Mouse (Mus musculus) liver, embryonic 12.5 days (tissue): ENCODE measurements around the gene Usf2. TPM values are rescaled to one million over a fixed set of nuclear protein-coding genes. Genes with fewer than 3 reads are reported as not detected.
A peak's percentile ranks its signal among the peaks of the same experiment; 100 is the strongest.
"Not testable (repeated sequence)": the region's sequence is repeated elsewhere in the genome, so short reads cannot be mapped to it uniquely, and the experiment has no call there.

Source experiments
- ATAC-seq: fragments of 200-750 bp; cut with Nextera tagmentation; 2 replicates; pipeline ENCODE4 v1.8.0; 2017; ENCODE audit warnings: moderate number of reproducible peaks, mild to moderate bottlenecking, moderate library complexity
- H3K27ac ChIP-seq: fragments of 300-500 bp; sonication (generic); 2 replicates; pipeline ENCODE4 v1.5.1; 2016; ENCODE audit warnings: mild to moderate bottlenecking
- H3K27me3 ChIP-seq: fragments of 300-500 bp; sonication (generic); replicated peaks from 2 replicates; pipeline ENCODE4 v1.6.1; 2016; ENCODE audit warnings: mild to moderate bottlenecking, moderate library complexity
- H3K36me3 ChIP-seq: fragments of 300-500 bp; sonication (generic); 2 replicates; pipeline ENCODE4 v1.6.1; 2016; ENCODE audit warnings: mild to moderate bottlenecking, moderate library complexity
- H3K4me1 ChIP-seq: fragments of 300-500 bp; sonication (generic); 2 replicates; pipeline ENCODE4 v1.6.1; 2016
- H3K4me2 ChIP-seq: fragments of 300-500 bp; sonication (generic); 2 replicates; pipeline ENCODE4 v1.6.1; 2016; ENCODE audit warnings: mild to moderate bottlenecking, moderate library complexity
- H3K4me3 ChIP-seq: fragments of 300-500 bp; sonication (generic); 2 replicates; pipeline ENCODE4 v1.5.1; 2016; ENCODE audit warnings: mild to moderate bottlenecking, moderate library complexity
- H3K9ac ChIP-seq: fragments of 300-500 bp; sonication (generic); 2 replicates; pipeline ENCODE4 v1.6.1; 2016; ENCODE audit warnings: mild to moderate bottlenecking, moderate library complexity
- H3K9me3 ChIP-seq: fragments of 300-500 bp; sonication (generic); replicated peaks from 2 replicates; pipeline ENCODE4 v1.6.1; 2016; ENCODE audit warnings: mild to moderate bottlenecking, moderate library complexity
- WGBS: fragments of 180-500 bp; shearing (Covaris S2); methylation state at CpG from one replicate; pipeline ENCODE4 v1.1.7; 2016; ENCODE audit not compliant: insufficient replicate concordance; 5-methylcytosine and 5-hydroxymethylcytosine counted together
- polyA plus RNA-seq: library from polyadenylated mRNA; unstranded; fragments of >200 nt; fragmentation: Nextera tagmentation; extraction: Ambion mirVana; gene quantifications from 2 replicates; pipeline ENCODE4 v1.2.1, GENCODE M21; 2016

Gene Usf2
- polyA plus RNA-seq, 1 experiment from 2014 or later: 13.9 TPM

DNA sequence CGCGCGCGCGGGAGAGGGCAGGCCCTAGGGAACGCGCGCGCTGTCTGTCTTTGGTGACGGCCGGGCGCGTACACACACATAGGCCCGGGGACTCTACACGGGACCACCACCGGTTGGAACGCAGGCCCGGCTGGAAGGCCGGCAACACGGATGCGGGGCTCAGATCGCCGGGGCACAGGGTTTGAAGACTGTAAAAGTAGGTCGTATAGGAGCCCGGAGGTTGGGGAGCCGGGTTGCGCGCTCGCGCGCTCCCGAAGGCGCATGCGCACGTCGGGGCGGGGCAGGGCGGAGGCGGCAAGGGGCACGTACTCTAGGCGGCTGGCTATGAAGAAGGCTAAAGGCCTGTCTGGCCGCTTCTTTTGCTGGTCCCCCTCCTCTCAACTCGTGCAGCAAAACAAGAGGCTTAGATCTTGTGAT is 772 bp upstream of the Usf2 start:
- no peaks in the 10 kb centered on the region for H3K9me3 ChIP-seq
- peak overlapping the region; percentile 100 for H3K9ac ChIP-seq
- peaks cover 55% of the 10 kb centered on the region for H3K36me3 ChIP-seq
- WGBS: 1% methylated on average over 42 of the region's 43 CpGs
- peak overlapping the region; percentile 99 for H3K4me3 ChIP-seq
- peak; percentile 77 for ATAC-seq
- H3K4me1 ChIP-seq: peaks cover 35% of the 10 kb centered on the region
- H3K27ac ChIP-seq: peak overlapping the region; percentile 95
- H3K4me2 ChIP-seq: peak overlapping the region; percentile 96
- H3K27me3 ChIP-seq: no peaks in the 10 kb centered on the region

DNA sequence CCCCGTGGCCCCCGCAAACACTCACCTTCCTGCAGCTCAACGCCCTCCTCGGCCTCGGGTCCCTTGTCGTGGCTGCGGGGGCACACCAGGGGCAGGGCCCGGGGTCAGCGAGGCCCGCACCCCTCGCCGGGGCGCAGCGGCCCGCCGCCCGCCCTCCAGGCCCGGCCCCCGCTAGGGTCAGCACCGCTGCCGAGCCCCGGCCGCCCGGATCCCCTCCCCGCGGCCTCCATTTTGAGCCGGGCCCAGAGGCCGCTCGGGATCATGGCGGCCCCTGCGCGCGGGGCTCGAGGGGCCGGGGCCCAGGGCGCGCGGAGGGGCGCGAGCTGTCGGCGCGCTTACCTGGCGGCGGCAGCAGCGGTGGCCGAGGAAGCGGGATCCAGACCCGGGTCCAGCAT is 249 bp downstream of the Usf2 start:
- H3K4me1 ChIP-seq: peaks cover 38% of the 10 kb centered on the region
- WGBS: 2% methylated on average over 30 of the region's 49 CpGs

DNA sequence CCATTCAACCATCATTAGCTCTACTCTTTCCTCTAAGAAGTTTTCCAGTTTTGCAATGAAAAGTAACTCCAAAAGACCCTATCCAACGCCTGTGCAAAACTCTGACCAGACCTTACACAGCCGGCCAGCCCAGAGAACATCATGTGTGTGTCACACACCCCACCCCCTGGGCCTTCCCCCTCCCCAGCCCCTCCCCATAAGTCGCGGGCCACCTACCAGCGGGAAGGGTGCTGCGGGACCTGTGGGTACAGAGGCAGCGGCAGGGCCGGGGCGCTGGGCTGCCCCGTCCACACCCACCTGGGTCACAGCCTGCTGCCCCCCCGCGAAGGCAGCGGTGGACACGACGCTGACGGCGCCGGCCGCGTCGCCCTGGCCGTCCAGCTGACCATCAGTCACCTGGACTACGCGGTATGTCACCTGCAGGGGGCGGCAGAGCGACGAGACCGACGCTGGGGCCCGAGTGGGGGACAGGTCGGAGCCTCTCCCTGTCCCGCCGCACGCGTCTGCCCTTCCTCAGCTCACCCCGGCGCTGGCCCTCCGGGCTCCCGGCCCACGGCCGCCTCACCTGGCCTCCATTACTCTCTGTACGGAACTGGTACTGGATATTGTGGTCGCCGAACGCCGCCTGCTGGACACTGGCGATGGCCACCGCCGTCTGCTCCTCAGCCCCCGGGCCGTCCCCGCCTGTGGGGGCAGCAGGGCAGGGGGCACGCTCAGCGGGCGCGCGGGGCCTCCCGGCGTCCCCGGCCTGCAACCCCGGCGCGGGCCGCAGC is 833 bp downstream of the Usf2 start:
- Histone ChIP-seq H3K4me2 (peak overlapping the region; percentile 96), H3K9me3 (no peaks in the 10 kb centered on the region), H3K4me1 (peaks cover 38% of the 10 kb centered on the region), H3K27ac (peak overlapping the region; percentile 95), H3K36me3 (peaks cover 65% of the 10 kb centered on the region), H3K27me3 (no peaks in the 10 kb centered on the region), H3K9ac (peak overlapping the region; percentile 100), H3K4me3 (peak overlapping the region; percentile 99)
- peak; percentile 74 for ATAC-seq
- 1% methylated on average over 62 of the region's 64 CpGs for WGBS

More for the DNA sequence above, 249 bp downstream of the Usf2 start:
- peak overlapping the region; percentile 99 for H3K4me3 ChIP-seq
- peak overlapping the region; percentile 96 for H3K4me2 ChIP-seq
- H3K9ac ChIP-seq: peak overlapping the region; percentile 100
- H3K27ac ChIP-seq: peak overlapping the region; percentile 95
- ATAC-seq: peak; percentile 13; the same call in 1 of the 2 replicates
- no peaks in the 10 kb centered on the region for H3K27me3 ChIP-seq
- no peaks in the 10 kb centered on the region for H3K9me3 ChIP-seq
- H3K36me3 ChIP-seq: peaks cover 59% of the 10 kb centered on the region

DNA sequence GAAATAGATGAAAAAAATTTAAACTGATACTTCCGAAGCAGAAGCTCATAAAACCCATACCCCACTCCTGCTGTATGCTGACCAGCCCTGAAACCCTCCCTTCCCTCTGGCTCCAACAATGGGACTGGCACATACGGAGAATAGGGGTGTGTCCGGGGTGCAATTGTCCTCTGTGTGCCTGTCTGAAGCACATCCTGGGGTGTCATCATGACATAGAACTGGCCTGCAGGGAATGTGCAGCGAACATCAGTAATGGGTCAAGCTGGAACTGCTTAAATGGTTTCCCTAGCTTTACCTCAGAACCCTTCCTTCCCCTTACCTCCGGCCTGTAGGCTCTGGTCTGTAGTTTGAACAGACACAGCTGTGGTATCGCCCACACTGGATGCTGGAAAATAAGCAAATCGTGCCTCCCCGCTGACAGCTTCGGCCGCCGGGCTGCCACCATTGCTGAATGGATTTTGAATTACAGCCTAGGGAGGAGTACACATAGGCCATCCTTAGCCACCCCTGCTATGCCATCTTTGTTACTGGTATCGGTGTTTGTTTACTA is 1.6 kb downstream of the Usf2 start:
- ATAC-seq: no peak
- Histone ChIP-seq H3K36me3 (peaks cover 73% of the 10 kb centered on the region), H3K9ac (peak overlapping the region; percentile 100; the same call in 1 of the 2 replicates), H3K27me3 (no peaks in the 10 kb centered on the region), H3K4me3 (peak overlapping the region; percentile 99), H3K9me3 (no peaks in the 10 kb centered on the region), H3K27ac (no peak overlapping the region), H3K4me1 (peaks cover 38% of the 10 kb centered on the region), H3K4me2 (peak overlapping the region; percentile 96)
- 86% methylated on average over 12 of the region's 12 CpGs for WGBS

DNA sequence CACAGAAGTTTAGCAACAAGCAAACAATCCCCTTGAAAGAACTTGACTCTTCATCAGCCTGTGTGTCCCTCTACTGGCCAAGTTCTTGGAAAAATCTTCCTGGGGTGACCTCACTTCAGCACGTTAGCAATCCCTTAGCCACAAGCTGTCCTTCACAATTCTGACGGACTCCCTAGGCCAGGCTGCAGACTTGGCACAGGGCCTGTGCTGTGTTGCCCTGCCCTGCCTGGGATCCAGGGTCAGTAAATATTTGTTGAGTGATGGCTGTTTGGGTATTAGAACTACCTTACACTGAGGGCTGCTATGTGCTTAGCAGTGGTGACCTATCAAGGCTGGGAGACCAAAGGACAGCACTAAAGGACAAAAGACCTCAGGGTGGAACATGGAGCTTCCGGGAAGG is 2.6 kb downstream of the Usf2 start:
- WGBS: 69% methylated on average over 3 of the region's 3 CpGs
- Histone ChIP-seq H3K27ac (no peak overlapping the region), H3K4me1 (peaks cover 38% of the 10 kb centered on the region)

DNA sequence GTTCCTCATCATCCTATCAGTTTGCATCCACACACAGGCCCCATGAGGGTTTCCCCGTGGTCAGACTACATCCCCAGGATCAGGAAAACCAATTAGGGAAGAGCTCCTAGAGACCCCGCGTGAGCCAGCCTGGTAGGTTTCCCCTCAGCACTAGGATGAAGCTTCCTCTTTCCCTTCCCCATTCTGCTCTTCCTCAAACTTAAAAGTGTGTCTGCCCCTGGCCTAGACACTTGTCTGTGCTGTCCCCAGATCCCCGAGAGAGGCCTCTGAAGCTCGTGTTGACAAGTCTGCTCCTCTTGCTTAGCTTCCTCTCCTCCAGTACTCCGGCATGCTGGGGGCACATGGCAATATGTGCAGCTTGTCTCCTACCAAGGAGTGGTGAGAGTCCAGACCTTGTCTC is 3.1 kb downstream of the Usf2 start:
- Histone ChIP-seq H3K4me3 (no peak overlapping the region), H3K4me1 (peaks cover 36% of the 10 kb centered on the region), H3K36me3 (peaks cover 74% of the 10 kb centered on the region), H3K27me3 (no peaks in the 10 kb centered on the region), H3K27ac (no peak overlapping the region), H3K4me2 (no peak overlapping the region), H3K9me3 (no peaks in the 10 kb centered on the region), H3K9ac (no peak overlapping the region)
- WGBS: 57% methylated on average over 6 of the region's 6 CpGs
- ATAC-seq: no peak

More for the DNA sequence above, 2.6 kb downstream of the Usf2 start:
- H3K4me2 ChIP-seq: no peak overlapping the region
- no peak overlapping the region for H3K9ac ChIP-seq
- no peaks in the 10 kb centered on the region for H3K27me3 ChIP-seq
- H3K4me3 ChIP-seq: no peak overlapping the region
- no peaks in the 10 kb centered on the region for H3K9me3 ChIP-seq
- H3K36me3 ChIP-seq: peaks cover 75% of the 10 kb centered on the region
- ATAC-seq: no peak; the same call in 1 of the 2 replicates

DNA sequence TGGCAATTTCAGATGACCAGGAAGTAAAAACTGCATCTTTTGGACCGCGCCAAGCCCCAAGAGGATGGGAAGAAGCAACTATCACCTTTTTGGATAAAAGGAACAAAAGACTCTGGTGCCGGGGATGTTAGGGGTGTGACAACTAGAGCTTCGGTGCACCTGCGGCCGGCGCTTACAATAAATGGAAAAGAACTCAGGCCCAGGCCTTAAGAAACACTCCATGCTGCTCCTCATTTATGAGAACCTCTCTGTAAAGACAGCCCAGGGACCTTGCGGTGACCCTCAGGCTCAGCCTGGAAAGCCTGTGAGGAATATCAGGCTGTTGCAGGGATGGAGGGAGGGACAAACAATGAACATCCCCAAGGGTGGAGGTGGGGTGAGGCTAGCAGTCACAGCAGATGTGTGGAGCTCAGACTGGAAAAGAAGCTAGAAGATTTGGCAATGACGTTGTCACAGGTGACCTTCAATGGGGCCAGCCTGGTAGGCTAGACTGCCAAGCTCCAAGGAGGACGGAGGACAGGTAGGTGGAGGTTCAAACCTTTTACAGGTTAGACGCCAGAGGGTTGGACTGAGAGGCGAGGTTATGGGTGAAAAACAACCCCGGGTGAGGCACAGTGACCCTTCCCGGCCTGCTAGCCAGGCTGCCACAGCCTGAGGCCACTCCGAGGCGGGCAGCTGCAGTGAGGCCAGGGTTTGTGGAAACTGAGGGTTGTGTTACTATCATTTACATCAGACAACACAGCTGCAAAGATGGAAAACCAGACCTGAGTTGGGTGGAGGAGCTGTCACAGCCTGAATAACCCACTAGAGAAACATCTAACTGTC is 4.0 kb downstream of the Usf2 start:
- ATAC-seq: no peak
- Histone ChIP-seq H3K27me3 (no peaks in the 10 kb centered on the region), H3K4me1 (peaks cover 28% of the 10 kb centered on the region), H3K27ac (no peak overlapping the region), H3K4me3 (no peak overlapping the region), H3K4me2 (no peak overlapping the region), H3K36me3 (peaks cover 71% of the 10 kb centered on the region), H3K9ac (no peak overlapping the region), H3K9me3 (no peaks in the 10 kb centered on the region)
- WGBS: 82% methylated on average over 16 of the region's 16 CpGs

DNA sequence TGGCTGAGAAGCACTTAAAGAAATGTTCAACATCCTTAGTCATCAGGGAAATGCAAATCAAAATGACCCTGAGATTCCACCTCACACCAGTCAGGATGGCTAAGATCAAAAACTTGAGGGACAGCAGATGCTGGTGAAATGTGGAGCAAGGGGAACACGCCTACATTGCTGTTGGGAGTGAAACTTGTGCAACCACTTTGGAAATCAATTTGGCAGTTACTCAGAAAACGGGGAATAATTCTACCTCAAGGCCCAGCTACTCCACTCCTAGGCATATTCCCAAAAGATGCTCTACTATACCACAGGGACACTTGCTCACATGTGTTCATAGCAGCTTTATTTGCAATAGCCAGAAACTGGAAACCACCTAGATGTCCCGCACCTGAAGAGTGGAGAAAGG is 6.7 kb downstream of the Usf2 start:
- not testable (repeated sequence) for H3K4me3 ChIP-seq, ATAC-seq, H3K27ac ChIP-seq, H3K9ac ChIP-seq, H3K27me3 ChIP-seq, H3K4me2 ChIP-seq, H3K9me3 ChIP-seq
- H3K36me3 ChIP-seq: peaks cover 81% of the 10 kb centered on the region
- H3K4me1 ChIP-seq: peaks cover 18% of the 10 kb centered on the region
- 79% methylated on average over 3 of the region's 3 CpGs for WGBS

DNA sequence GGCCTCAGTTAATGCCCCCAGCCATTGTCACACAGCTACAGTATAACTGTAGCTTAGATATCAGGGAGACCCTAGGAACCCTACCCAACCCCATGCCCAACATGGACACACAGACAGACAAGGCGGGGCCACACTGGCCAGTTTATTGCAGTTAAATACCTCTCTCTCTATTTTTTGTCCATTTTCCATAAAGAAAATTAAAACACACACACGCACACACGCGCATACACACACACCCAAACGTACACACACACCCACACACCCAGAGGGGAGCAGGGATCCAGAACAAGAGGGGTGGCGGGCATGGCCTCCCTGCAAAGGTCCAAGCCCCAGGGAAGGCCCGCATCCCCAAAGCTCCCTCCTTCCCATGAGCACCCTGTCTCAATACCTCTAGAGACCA is 10.7 kb downstream of the Usf2 start:
- Histone ChIP-seq H3K27me3 (no peaks in the 10 kb centered on the region), H3K4me2 (no peak overlapping the region), H3K4me1 (no peaks in the 10 kb centered on the region), H3K36me3 (peaks cover 41% of the 10 kb centered on the region), H3K27ac (no peak overlapping the region), H3K4me3 (no peak overlapping the region), H3K9me3 (no peaks in the 10 kb centered on the region), H3K9ac (no peak overlapping the region)
- no peak for ATAC-seq
- WGBS: 76% methylated on average over 7 of the region's 7 CpGs

DNA sequence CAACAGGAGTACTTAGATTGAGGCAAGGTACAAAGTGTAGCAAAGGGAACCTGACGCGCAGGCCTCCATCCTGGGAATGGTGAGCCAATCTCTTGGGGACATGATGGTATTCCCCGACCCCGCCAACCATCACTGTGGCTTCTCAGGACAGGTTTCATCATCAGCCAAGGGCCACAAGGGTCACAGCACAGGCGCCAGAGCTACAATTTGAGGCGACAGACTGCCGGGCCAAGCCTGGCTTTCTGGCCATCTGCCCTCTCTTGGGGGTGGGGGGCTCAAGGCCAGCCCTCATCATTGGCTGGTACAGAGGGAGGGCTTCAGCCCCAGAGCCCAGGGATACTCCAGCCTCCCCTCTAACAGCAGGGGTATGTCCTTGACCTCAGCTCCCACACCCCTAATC is 11.1 kb downstream of the Usf2 start:
- H3K9ac ChIP-seq, H3K4me3 ChIP-seq, H3K9me3 ChIP-seq, H3K27me3 ChIP-seq, ATAC-seq, H3K27ac ChIP-seq, H3K4me1 ChIP-seq, H3K4me2 ChIP-seq: not testable (repeated sequence)
- WGBS: 88% methylated on average over 7 of the region's 7 CpGs
- peaks cover 37% of the 10 kb centered on the region for H3K36me3 ChIP-seq

DNA sequence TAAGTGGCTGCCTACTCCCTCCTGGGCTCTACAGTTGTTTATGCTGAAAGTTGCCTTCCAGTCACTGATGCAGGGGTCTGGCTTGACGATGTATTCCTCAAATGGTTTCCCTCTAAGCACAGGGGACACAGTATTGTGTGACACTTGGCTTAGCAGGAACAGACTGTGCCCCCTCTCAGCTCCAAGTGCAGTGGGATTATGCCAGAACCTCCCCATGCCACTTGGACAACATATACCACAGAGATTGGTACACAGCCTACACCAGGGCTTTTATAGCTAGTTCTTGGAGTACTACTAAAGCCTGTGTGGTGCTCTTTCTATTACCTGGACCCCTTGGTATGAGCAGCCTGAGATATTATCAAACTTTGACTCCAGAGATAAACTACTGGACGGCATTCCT is 11.9 kb downstream of the Usf2 start:
- ATAC-seq, H3K4me3 ChIP-seq, H3K9ac ChIP-seq, H3K4me2 ChIP-seq, H3K27ac ChIP-seq, H3K9me3 ChIP-seq, H3K27me3 ChIP-seq, H3K4me1 ChIP-seq: not testable (repeated sequence)
- peaks cover 29% of the 10 kb centered on the region for H3K36me3 ChIP-seq
- 69% methylated on average over 2 of the region's 2 CpGs for WGBS
